Mouse (Mus musculus) heart, embryonic 16.5 days (tissue): ENCODE results near the gene Zfp740. TPM values are rescaled to one million over a fixed set of nuclear protein-coding genes. Genes with fewer than 3 reads are reported as not detected.

ENCODE experiments used
- ATAC-seq: fragments of 200-750 bp; cut with Nextera tagmentation; replicated peaks from 2 replicates; pipeline ENCODE4 v1.8.0; 2017; ENCODE audit warnings: moderate number of reproducible peaks; ENCODE audit not compliant: insufficient read depth, low FRiP score; ENCODE audit errors: extremely low read depth
- H3K27ac ChIP-seq: fragments of 300-500 bp; sonication (generic); 2 replicates; pipeline ENCODE4 v1.5.1; 2014; ENCODE audit warnings: mild to moderate bottlenecking, low read length, control low read depth, moderate library complexity
- H3K27me3 ChIP-seq: fragments of 300-500 bp; sonication (generic); 2 replicates; pipeline ENCODE4 v1.6.1; 2014; ENCODE audit warnings: low read length, mixed read lengths; ENCODE audit not compliant: control insufficient read depth, insufficient read depth
- H3K36me3 ChIP-seq: fragments of 300-500 bp; sonication (generic); 2 replicates; pipeline ENCODE4 v1.6.1; 2014; ENCODE audit not compliant: control insufficient read depth, insufficient read depth
- H3K4me1 ChIP-seq: fragments of 300-500 bp; sonication (generic); 2 replicates; pipeline ENCODE4 v1.6.1; 2014; ENCODE audit warnings: low read length, mixed read lengths; ENCODE audit not compliant: control insufficient read depth, insufficient read depth
- H3K4me2 ChIP-seq: fragments of 300-500 bp; sonication (generic); 2 replicates; pipeline ENCODE4 v1.6.1; 2014; ENCODE audit warnings: low read depth, mild to moderate bottlenecking, control low read depth, low read length
- H3K4me3 ChIP-seq: fragments of 300-500 bp; sonication (generic); 2 replicates; pipeline ENCODE4 v1.5.1; 2014; ENCODE audit warnings: mild to moderate bottlenecking, control low read depth, low read length
- H3K9ac ChIP-seq: fragments of 300-500 bp; sonication (generic); 2 replicates; pipeline ENCODE4 v1.6.1; 2014; ENCODE audit warnings: low read length, control low read depth
- H3K9me3 ChIP-seq: fragments of 300-500 bp; sonication (generic); replicated peaks from 2 replicates; pipeline ENCODE4 v1.6.1; 2016; ENCODE audit warnings: low read length; ENCODE audit not compliant: control insufficient read depth
- WGBS: fragments of 180-500 bp; shearing (Covaris S2); extraction: QIAGEN DNeasy Blood & Tissue Kit; methylation state at CpG from one replicate; pipeline ENCODE4 v1.1.7; 2014; 5-methylcytosine and 5-hydroxymethylcytosine counted together
- polyA plus RNA-seq: library from polyadenylated mRNA; unstranded; fragments of >200 nt; fragmentation: Nextera tagmentation; extraction: Ambion mirVana; gene quantifications from 2 replicates; pipeline ENCODE4 v1.2.1, GENCODE M21; 2015

Gene Zfp740
- polyA plus RNA-seq, 1 experiment from 2014 or later = 30.2 TPM

- H3K27ac ChIP-seq = no peak within 1 kb of the TSS
- no peak within 1 kb of the TSS for H3K4me2 ChIP-seq
- no peaks in the 10 kb centered on the region for H3K36me3 ChIP-seq
- 30% methylated on average over 6 of the region's 6 CpGs for WGBS
- peaks cover 8% of the 10 kb centered on the region for H3K4me1 ChIP-seq
- no peaks in the 10 kb centered on the region for H3K27me3 ChIP-seq
- H3K9me3 ChIP-seq = no peaks in the 10 kb centered on the region
- H3K9ac ChIP-seq = no peak within 1 kb of the TSS
- ATAC-seq = no peak
- H3K4me3 ChIP-seq = no peak within 1 kb of the TSS
These were observed 28.7 kb downstream of the Zfp740 start, which contains the start of gene Itgb7 for GRCm38 (mm10) chr15:102231748-102232147. Gene Itgb7, minus strand, starts transcription at chr15:102231944.

- ATAC-seq = no peak
- no peaks in the 10 kb centered on the region for H3K36me3 ChIP-seq
- no peak overlapping the region for H3K4me3 ChIP-seq
- H3K9ac ChIP-seq = no peak overlapping the region
- no peak overlapping the region for H3K27ac ChIP-seq
- no peaks in the 10 kb centered on the region for H3K27me3 ChIP-seq
- H3K4me2 ChIP-seq = no peak overlapping the region
- H3K4me1 ChIP-seq = peaks cover 8% of the 10 kb centered on the region
- no peaks in the 10 kb centered on the region for H3K9me3 ChIP-seq
- WGBS = 81% methylated on average over 7 of the region's 7 CpGs
These were observed 29.7 kb downstream of the Zfp740 start for GRCm38 (mm10) chr15:102232764-102233163.

- no peak overlapping the region for H3K4me2 ChIP-seq
- H3K27me3 ChIP-seq = no peaks in the 10 kb centered on the region
- H3K9me3 ChIP-seq = no peaks in the 10 kb centered on the region
- peaks cover 8% of the 10 kb centered on the region for H3K4me1 ChIP-seq
- H3K36me3 ChIP-seq = no peaks in the 10 kb centered on the region
- 21% methylated on average over 2 of the region's 2 CpGs for WGBS
- H3K27ac ChIP-seq = no peak overlapping the region
- H3K9ac ChIP-seq = no peak overlapping the region
- H3K4me3 ChIP-seq = no peak overlapping the region
- no peak for ATAC-seq
These were observed 30.8 kb downstream of the Zfp740 start for GRCm38 (mm10) chr15:102233896-102234295.

DNA sequence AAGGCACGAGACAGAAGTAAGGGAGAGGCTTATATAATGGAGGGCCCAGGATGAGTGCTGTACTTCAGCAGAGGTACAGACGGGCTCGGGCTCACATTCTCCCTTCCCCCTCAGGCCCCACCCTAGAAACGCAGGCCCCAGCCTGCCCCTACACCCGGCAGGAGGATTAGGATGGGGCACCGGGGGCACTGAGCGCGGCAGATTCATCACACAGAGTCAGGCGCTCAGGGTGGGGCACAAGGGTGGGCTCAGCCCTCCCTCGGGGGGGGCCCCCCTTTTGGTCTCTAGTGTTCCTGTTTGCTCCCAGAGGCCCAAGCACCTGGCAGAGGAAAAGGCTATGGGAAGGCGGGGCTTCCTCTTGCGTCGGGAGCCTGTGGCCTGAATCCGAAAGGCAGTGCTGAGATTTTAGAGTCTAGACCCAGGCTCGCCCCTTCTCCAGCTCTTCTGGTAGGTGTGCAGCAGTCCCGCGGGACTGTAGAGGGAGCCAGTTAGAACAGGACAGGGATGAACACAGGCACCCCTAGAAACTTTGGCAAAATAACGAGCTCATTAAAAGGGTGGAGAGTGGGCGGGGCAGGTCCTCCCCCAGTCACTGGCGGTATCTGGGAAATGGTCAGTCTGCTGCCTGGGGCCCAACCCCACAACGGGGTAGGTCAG is 32.5 kb downstream of the Zfp740 start:
- Histone ChIP-seq H3K4me3 (no peak overlapping the region), H3K27me3 (no peaks in the 10 kb centered on the region), H3K36me3 (no peaks in the 10 kb centered on the region), H3K4me2 (peak overlapping the region; percentile 43), H3K27ac (no peak overlapping the region), H3K4me1 (peaks cover 8% of the 10 kb centered on the region), H3K9ac (peak overlapping the region; percentile 33), H3K9me3 (no peaks in the 10 kb centered on the region)
- WGBS = 27% methylated on average over 21 of the region's 21 CpGs
- peak; percentile 25; the same call in 1 of the 2 replicates for ATAC-seq

DNA sequence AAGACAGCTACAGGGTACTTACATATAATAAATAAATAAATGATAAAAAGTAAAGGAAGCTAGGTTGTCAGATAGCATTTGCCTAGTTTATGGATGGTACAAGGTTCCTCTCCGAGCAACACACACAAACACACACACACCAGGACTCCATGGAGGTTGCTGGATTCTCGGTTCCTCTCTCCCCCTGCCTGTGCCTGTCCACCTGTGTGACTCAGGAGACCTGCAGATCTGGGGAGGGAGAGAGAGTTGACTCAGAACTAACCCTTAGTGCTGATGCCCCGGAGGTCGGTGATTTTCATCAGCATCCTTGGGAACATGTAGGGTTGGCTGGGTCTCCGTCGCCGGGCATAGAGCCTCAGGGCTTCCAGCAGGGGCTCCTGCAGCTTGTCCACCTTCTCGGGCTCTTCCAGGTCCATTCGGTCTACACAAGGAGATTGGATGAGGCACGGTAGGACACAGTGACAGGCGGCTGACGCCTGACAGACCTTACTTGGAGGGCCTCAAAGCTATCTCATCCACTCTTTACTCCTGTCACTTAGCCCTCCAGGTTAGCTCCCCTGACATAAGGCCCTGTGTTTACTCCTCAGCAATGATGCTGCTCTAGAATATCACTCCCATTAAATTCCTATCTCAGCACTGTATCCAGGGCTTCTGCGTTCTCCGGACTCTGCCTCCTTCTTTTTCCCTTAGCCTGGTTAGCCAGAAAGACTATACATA is 35.7 kb downstream of the Zfp740 start:
- H3K27ac ChIP-seq = no peak overlapping the region
- no peaks in the 10 kb centered on the region for H3K9me3 ChIP-seq
- H3K36me3 ChIP-seq = no peaks in the 10 kb centered on the region
- ATAC-seq = no peak
- H3K4me2 ChIP-seq = no peak overlapping the region
- peaks cover 14% of the 10 kb centered on the region for H3K4me1 ChIP-seq
- no peak overlapping the region for H3K4me3 ChIP-seq
- peaks cover 8% of the 10 kb centered on the region; the same call in 1 of the 2 replicates for H3K27me3 ChIP-seq
- H3K9ac ChIP-seq = no peak overlapping the region
- WGBS = 77% methylated on average over 14 of the region's 14 CpGs

- WGBS = 15% methylated on average over 9 of the region's 9 CpGs
These were observed 36.2 kb downstream of the Zfp740 start for GRCm38 (mm10) chr15:102239260-102239590.

GRCm38 (mm10) chr15:102239851-102240250 is 36.8 kb downstream of the Zfp740 start:
- H3K27ac ChIP-seq = no peak overlapping the region

More at GRCm38 (mm10) chr15:102239260-102239590, 36.2 kb downstream of the Zfp740 start:
- H3K27ac ChIP-seq = no peak overlapping the region
- peaks cover 8% of the 10 kb centered on the region; the same call in 1 of the 2 replicates for H3K27me3 ChIP-seq
- H3K4me3 ChIP-seq = no peak overlapping the region
- no peaks in the 10 kb centered on the region for H3K9me3 ChIP-seq
- no peak overlapping the region for H3K9ac ChIP-seq
- no peak overlapping the region for H3K4me2 ChIP-seq
- peaks cover 15% of the 10 kb centered on the region for H3K4me1 ChIP-seq
- ATAC-seq = peak; percentile 56; the same call in 1 of the 2 replicates
- H3K36me3 ChIP-seq = no peaks in the 10 kb centered on the region

GRCm38 (mm10) chr15:102240607-102241006 is 37.6 kb downstream of the Zfp740 start:
- Histone ChIP-seq H3K36me3 (no peaks in the 10 kb centered on the region), H3K4me2 (no peak overlapping the region), H3K27me3 (peaks cover 11% of the 10 kb centered on the region), H3K27ac (peak overlapping the region; percentile 34; the same call in 1 of the 2 replicates), H3K9me3 (no peaks in the 10 kb centered on the region), H3K9ac (no peak overlapping the region), H3K4me1 (peaks cover 16% of the 10 kb centered on the region), H3K4me3 (no peak overlapping the region)
- 53% methylated on average over 4 of the region's 4 CpGs for WGBS
- ATAC-seq = no peak

More at GRCm38 (mm10) chr15:102239851-102240250, 36.8 kb downstream of the Zfp740 start:
- peaks cover 20% of the 10 kb centered on the region for H3K4me1 ChIP-seq
- 62% methylated on average over 11 of the region's 11 CpGs for WGBS
- no peaks in the 10 kb centered on the region for H3K36me3 ChIP-seq
- H3K4me3 ChIP-seq = no peak overlapping the region
- H3K4me2 ChIP-seq = no peak overlapping the region
- H3K27me3 ChIP-seq = peaks cover 10% of the 10 kb centered on the region
- H3K9ac ChIP-seq = no peak overlapping the region
- H3K9me3 ChIP-seq = no peaks in the 10 kb centered on the region
- ATAC-seq = no peak
